Mouse (Mus musculus) hindbrain, embryonic 10.5 days (tissue): ENCODE measurements at regions not wholly inside any gene's neighbourhood (a gene's known extent, or its start where the extent isn't known, plus 50 kb on each side); places are given as distances from the start of the nearest gene placed in this dataset.

ENCODE experiments used
- DNase-seq: peaks from one replicate; pipeline ENCODE4 v3.0.0-alpha.2; 2017; ENCODE audit warnings: low spot score
- H3K27ac ChIP-seq: fragments of 300-500 bp; sonication (generic); 2 replicates; pipeline ENCODE4 v1.5.1; 2016; ENCODE audit warnings: mild to moderate bottlenecking, moderate library complexity
- H3K27me3 ChIP-seq: fragments of 300-500 bp; sonication (generic); 2 replicates; pipeline ENCODE4 v1.6.1; 2016; ENCODE audit warnings: mild to moderate bottlenecking; ENCODE audit not compliant: poor library complexity, insufficient read depth, severe bottlenecking
- H3K36me3 ChIP-seq: fragments of 300-500 bp; sonication (generic); 2 replicates; pipeline ENCODE4 v1.6.1; 2016; ENCODE audit warnings: mild to moderate bottlenecking, moderate library complexity
- H3K4me1 ChIP-seq: fragments of 300-500 bp; sonication (generic); replicated peaks from 2 replicates; pipeline ENCODE4 v1.6.1; 2016; ENCODE audit warnings: mild to moderate bottlenecking
- H3K4me3 ChIP-seq: fragments of 300-500 bp; sonication (generic); 2 replicates; pipeline ENCODE4 v1.5.1; 2016; ENCODE audit warnings: mild to moderate bottlenecking, moderate library complexity
- H3K9me3 ChIP-seq: fragments of 300-500 bp; sonication (generic); 2 replicates; pipeline ENCODE4 v1.6.1; 2016; ENCODE audit warnings: mild to moderate bottlenecking, moderate library complexity
- WGBS: fragments of 180-500 bp; shearing (Covaris S2); methylation state at CpG from one replicate; pipeline ENCODE4 v1.1.7; 2016; 5-methylcytosine and 5-hydroxymethylcytosine counted together

- Histone ChIP-seq H3K4me3 (no peak overlapping the region), H3K36me3 (no peaks in the 10 kb centered on the region), H3K27ac (no peak overlapping the region), H3K9me3 (no peaks in the 10 kb centered on the region), H3K4me1 (no peaks in the 10 kb centered on the region), H3K27me3 (no peaks in the 10 kb centered on the region)
- WGBS, result 83% methylated on average over 2 of the region's 2 CpGs
- no peak for DNase-seq
Observed at GRCm38 (mm10) chr13:39566491-39566890, 605.8 kb upstream of the Slc35b3 start.

GRCm38 (mm10) chr13:39537724-39538440 is 577.2 kb upstream of the Slc35b3 start:
- peaks cover 59% of the 10 kb centered on the region for H3K27me3 ChIP-seq
- H3K36me3 ChIP-seq, result no peaks in the 10 kb centered on the region
- peak; percentile 44 for DNase-seq
- no peaks in the 10 kb centered on the region for H3K9me3 ChIP-seq
- no peak overlapping the region for H3K4me3 ChIP-seq
- 0 out of 2 replicates have a peak overlapping the region, but pooled peaks have one; percentile 6 for H3K27ac ChIP-seq
- WGBS, result 37% methylated on average over 14 of the region's 14 CpGs
- H3K4me1 ChIP-seq, result peaks cover 12% of the 10 kb centered on the region

GRCm38 (mm10) chr13:39526469-39526868 is 565.8 kb upstream of the Slc35b3 start:
- Histone ChIP-seq H3K4me3 (no peak overlapping the region), H3K4me1 (peaks cover 9% of the 10 kb centered on the region), H3K27me3 (peaks cover 86% of the 10 kb centered on the region), H3K36me3 (no peaks in the 10 kb centered on the region), H3K9me3 (no peaks in the 10 kb centered on the region), H3K27ac (no peak overlapping the region)
- DNase-seq, result no peak
- WGBS, result 86% methylated on average over 1 of the region's 1 CpGs

GRCm38 (mm10) chr13:39523856-39524301 is 563.2 kb upstream of the Slc35b3 start:
- H3K27me3 ChIP-seq, result peaks cover 86% of the 10 kb centered on the region
- no peak overlapping the region for H3K27ac ChIP-seq
- WGBS, result 20% methylated on average over 9 of the region's 9 CpGs

GRCm38 (mm10) chr13:39523246-39523850 is 562.7 kb upstream of the Slc35b3 start:
- 30% methylated on average over 5 of the region's 5 CpGs for WGBS
- peaks cover 86% of the 10 kb centered on the region for H3K27me3 ChIP-seq
- H3K27ac ChIP-seq, result no peak overlapping the region

More at GRCm38 (mm10) chr13:39523856-39524301, 563.2 kb upstream of the Slc35b3 start:
- Histone ChIP-seq H3K36me3 (no peaks in the 10 kb centered on the region), H3K4me3 (no peak overlapping the region), H3K9me3 (0 out of 2 replicates have a peak, but pooled peaks cover 4% of the 10 kb centered on the region), H3K4me1 (peaks cover 9% of the 10 kb centered on the region)
- peak; percentile 81 for DNase-seq

GRCm38 (mm10) chr13:39520846-39521245 is 560.2 kb upstream of the Slc35b3 start:
- H3K4me1 ChIP-seq, result peaks cover 12% of the 10 kb centered on the region
- H3K27ac ChIP-seq, result no peak overlapping the region
- H3K4me3 ChIP-seq, result no peak overlapping the region
- 96% methylated on average over 9 of the region's 9 CpGs for WGBS
- H3K9me3 ChIP-seq, result 0 out of 2 replicates have a peak, but pooled peaks cover 4% of the 10 kb centered on the region
- peaks cover 86% of the 10 kb centered on the region for H3K27me3 ChIP-seq
- no peak for DNase-seq
- no peaks in the 10 kb centered on the region for H3K36me3 ChIP-seq

More at GRCm38 (mm10) chr13:39523246-39523850, 562.7 kb upstream of the Slc35b3 start:
- DNase-seq, result peak; percentile 8
- no peak overlapping the region for H3K4me3 ChIP-seq
- H3K36me3 ChIP-seq, result no peaks in the 10 kb centered on the region
- H3K4me1 ChIP-seq, result peaks cover 9% of the 10 kb centered on the region
- 0 out of 2 replicates have a peak, but pooled peaks cover 4% of the 10 kb centered on the region for H3K9me3 ChIP-seq

GRCm38 (mm10) chr13:39516106-39516505 is 555.4 kb upstream of the Slc35b3 start:
- Histone ChIP-seq H3K27me3 (peaks cover 63% of the 10 kb centered on the region), H3K36me3 (no peaks in the 10 kb centered on the region), H3K9me3 (0 out of 2 replicates have a peak, but pooled peaks cover 4% of the 10 kb centered on the region), H3K4me3 (no peak overlapping the region), H3K27ac (no peak overlapping the region), H3K4me1 (0 out of 2 replicates have a peak, but pooled peaks cover 3% of the 10 kb centered on the region)
- peak; percentile 24 for DNase-seq
- 58% methylated on average over 8 of the region's 8 CpGs for WGBS

- Histone ChIP-seq H3K4me3 (no peak overlapping the region), H3K4me1 (no peaks in the 10 kb centered on the region), H3K27ac (no peak overlapping the region), H3K27me3 (no peaks in the 10 kb centered on the region), H3K36me3 (no peaks in the 10 kb centered on the region), H3K9me3 (no peaks in the 10 kb centered on the region)
- WGBS, result 76% methylated on average over 7 of the region's 7 CpGs
- DNase-seq, result no peak
Observed at GRCm38 (mm10) chr13:39489806-39490205, 529.1 kb upstream of the Slc35b3 start.

- Histone ChIP-seq H3K27ac (no peak overlapping the region), H3K9me3 (no peaks in the 10 kb centered on the region), H3K27me3 (no peaks in the 10 kb centered on the region), H3K36me3 (no peaks in the 10 kb centered on the region), H3K4me3 (no peak overlapping the region), H3K4me1 (no peaks in the 10 kb centered on the region)
- 50% methylated on average over 6 of the region's 6 CpGs for WGBS
- DNase-seq, result no peak
Observed at GRCm38 (mm10) chr13:39472621-39473020, 511.9 kb upstream of the Slc35b3 start.

GRCm38 (mm10) chr13:39441799-39442198 is 481.1 kb upstream of the Slc35b3 start:
- Histone ChIP-seq H3K4me3 (no peak overlapping the region), H3K27ac (no peak overlapping the region), H3K4me1 (no peaks in the 10 kb centered on the region), H3K9me3 (no peaks in the 10 kb centered on the region), H3K36me3 (no peaks in the 10 kb centered on the region), H3K27me3 (peaks cover 24% of the 10 kb centered on the region)
- WGBS, result 96% methylated on average over 13 of the region's 13 CpGs
- no peak for DNase-seq

GRCm38 (mm10) chr13:39440907-39441306 is 480.2 kb upstream of the Slc35b3 start:
- peak; percentile 62 for DNase-seq
- no peak overlapping the region for H3K27ac ChIP-seq
- H3K4me1 ChIP-seq, result no peaks in the 10 kb centered on the region
- no peaks in the 10 kb centered on the region for H3K9me3 ChIP-seq
- WGBS, result 39% methylated on average over 8 of the region's 8 CpGs
- H3K36me3 ChIP-seq, result no peaks in the 10 kb centered on the region
- H3K4me3 ChIP-seq, result no peak overlapping the region
- H3K27me3 ChIP-seq, result peaks cover 24% of the 10 kb centered on the region

- Histone ChIP-seq H3K4me1 (no peaks in the 10 kb centered on the region), H3K27me3 (peaks cover 24% of the 10 kb centered on the region), H3K4me3 (no peak overlapping the region), H3K27ac (no peak overlapping the region), H3K36me3 (no peaks in the 10 kb centered on the region), H3K9me3 (no peaks in the 10 kb centered on the region)
- no peak for DNase-seq
- 93% methylated on average over 10 of the region's 10 CpGs for WGBS
Observed at GRCm38 (mm10) chr13:39440336-39440735, 479.7 kb upstream of the Slc35b3 start.

- no peak for DNase-seq
- Histone ChIP-seq H3K4me1 (no peaks in the 10 kb centered on the region), H3K27me3 (no peaks in the 10 kb centered on the region), H3K27ac (no peak overlapping the region), H3K4me3 (no peak overlapping the region), H3K36me3 (no peaks in the 10 kb centered on the region), H3K9me3 (no peaks in the 10 kb centered on the region)
- 83% methylated on average over 3 of the region's 3 CpGs for WGBS
Observed at GRCm38 (mm10) chr13:39427996-39428395, 467.3 kb upstream of the Slc35b3 start.
